Mouse (Mus musculus): ENCODE data around the gene Pabpn1. TPM values are rescaled to one million over a fixed set of nuclear protein-coding genes. Genes with fewer than 3 reads are reported as not detected.
A peak's percentile ranks its signal among the peaks of the same experiment; 100 is the strongest.

Pabpn1 gene
- total and polyA plus RNA-seq, 2 experiments from 2014 or later: 95.1 to 162 TPM

- ATAC-seq (ENCODE audit: low FRiP score) (peak; percentile 90), DNase-seq (ENCODE audit: low spot score) (peak; percentile 93)
- WGBS: under 1% methylated on average over 25 of the region's 27 CpGs
- peaks cover 8% of the 10 kb centered on the region; the same call in 1 of the 2 replicates for H3K4me1 ChIP-seq (ENCODE audit: insufficient read depth, low read length)
- no peaks in the 10 kb centered on the region for H3K9me3 ChIP-seq (ENCODE audit: low read length)
- 0 out of 2 replicates have a peak, but pooled peaks cover 4% of the 10 kb centered on the region for H3K36me3 ChIP-seq (ENCODE audit: insufficient read depth, low read length)
- H3K4me3 ChIP-seq (ENCODE audit: low read depth, low read length): peak within 1 kb of the TSS; percentile 73
- H3K27ac ChIP-seq (ENCODE audit: low read depth, low read length): peak within 1 kb of the TSS; percentile 91
- no peaks in the 10 kb centered on the region for H3K27me3 ChIP-seq (ENCODE audit: insufficient read depth, low read length)
- no peak for TF ChIP-seq CTCF (IDR thresholded peaks at IDR 0.05)
- H3K9ac ChIP-seq (replicated peaks; ENCODE audit: low read length, poor library complexity, severe bottlenecking): peak within 1 kb of the TSS; percentile 98
- H3K4me2 ChIP-seq (ENCODE audit: low read depth, low read length, poor library complexity, severe bottlenecking): peak within 1 kb of the TSS; percentile 78
Measured at GRCm38 (mm10) chr14:54883154-54884021, 8.9 kb upstream of the Pabpn1 start, which contains the start of the genes Bcl2l2 and Gm20521. Gene Bcl2l2, plus strand, starts transcription at chr14:54883377. Gene Gm20521, plus strand, starts transcription at chr14:54883441.

GRCm38 (mm10) chr14:54884022-54884712 lies 8.1 kb upstream of the Pabpn1 start:
- H3K27me3 ChIP-seq (ENCODE audit: insufficient read depth, low read length): no peaks in the 10 kb centered on the region
- peak overlapping the region; percentile 98 for H3K9ac ChIP-seq (replicated peaks; ENCODE audit: low read length, poor library complexity, severe bottlenecking)
- no peak for TF ChIP-seq CTCF (IDR thresholded peaks at IDR 0.05)
- DNase-seq (ENCODE audit: low spot score): no peak
- 0 out of 2 replicates have a peak, but pooled peaks cover 4% of the 10 kb centered on the region for H3K36me3 ChIP-seq (ENCODE audit: insufficient read depth, low read length)
- H3K9me3 ChIP-seq (ENCODE audit: low read length): no peaks in the 10 kb centered on the region
- whole genome bisulfite sequencing: 37% methylated on average over 21 of the region's 21 CpGs
- H3K4me3 ChIP-seq (ENCODE audit: low read depth, low read length): peak overlapping the region; percentile 73
- peak overlapping the region; percentile 91 for H3K27ac ChIP-seq (ENCODE audit: low read depth, low read length)
- peak overlapping the region; percentile 78 for H3K4me2 ChIP-seq (ENCODE audit: low read depth, low read length, poor library complexity, severe bottlenecking)
- peaks cover 8% of the 10 kb centered on the region; the same call in 1 of the 2 replicates for H3K4me1 ChIP-seq (ENCODE audit: insufficient read depth, low read length)
- 0 out of 2 replicates have a peak, but pooled peaks have one; percentile 2 for ATAC-seq (ENCODE audit: low FRiP score)

GRCm38 (mm10) chr14:54885309-54885708 lies 7.0 kb upstream of the Pabpn1 start:
- WGBS: 95% methylated on average over 11 of the region's 11 CpGs
- H3K4me2 ChIP-seq (ENCODE audit: low read depth, low read length, poor library complexity, severe bottlenecking): no peak overlapping the region

GRCm38 (mm10) chr14:54893651-54894181 lies 1.4 kb downstream of the Pabpn1 start:
- under 1% methylated on average over 36 of the region's 38 CpGs for WGBS
- Histone ChIP-seq H3K27me3 (ENCODE audit: insufficient read depth, low read length) (no peaks in the 10 kb centered on the region), H3K36me3 (ENCODE audit: insufficient read depth, low read length) (peaks cover 15% of the 10 kb centered on the region), H3K4me2 (ENCODE audit: low read depth, low read length, poor library complexity, severe bottlenecking) (peak overlapping the region; percentile 52), H3K4me1 (ENCODE audit: insufficient read depth, low read length) (no peaks in the 10 kb centered on the region), H3K27ac (ENCODE audit: low read depth, low read length) (peak overlapping the region; percentile 97), H3K9me3 (ENCODE audit: low read length) (no peaks in the 10 kb centered on the region), H3K9ac (replicated peaks; ENCODE audit: low read length, poor library complexity, severe bottlenecking) (peak overlapping the region; percentile 98), H3K4me3 (ENCODE audit: low read depth, low read length) (peak overlapping the region; percentile 73)
- ATAC-seq (ENCODE audit: low FRiP score) (peak; percentile 99), DNase-seq (ENCODE audit: low spot score) (peak; percentile 100)
- TF ChIP-seq CTCF (IDR thresholded peaks at IDR 0.05): 0 out of 2 replicates have a peak, but pooled peaks have one; percentile 2

More at GRCm38 (mm10) chr14:54885309-54885708, 7.0 kb upstream of the Pabpn1 start:
- Histone ChIP-seq H3K9ac (replicated peaks; ENCODE audit: low read length, poor library complexity, severe bottlenecking) (no peak overlapping the region), H3K27ac (ENCODE audit: low read depth, low read length) (no peak overlapping the region), H3K27me3 (ENCODE audit: insufficient read depth, low read length) (no peaks in the 10 kb centered on the region), H3K4me1 (ENCODE audit: insufficient read depth, low read length) (peaks cover 8% of the 10 kb centered on the region; the same call in 1 of the 2 replicates), H3K4me3 (ENCODE audit: low read depth, low read length) (no peak overlapping the region), H3K9me3 (ENCODE audit: low read length) (no peaks in the 10 kb centered on the region), H3K36me3 (ENCODE audit: insufficient read depth, low read length) (0 out of 2 replicates have a peak, but pooled peaks cover 4% of the 10 kb centered on the region)
- ATAC-seq (ENCODE audit: low FRiP score) (no peak), DNase-seq (ENCODE audit: low spot score) (no peak)
- TF ChIP-seq CTCF (IDR thresholded peaks at IDR 0.05): no peak

- H3K36me3 ChIP-seq (ENCODE audit: insufficient read depth, low read length): peaks cover 15% of the 10 kb centered on the region
- DNase-seq (ENCODE audit: low spot score) (peak; percentile 48), ATAC-seq (ENCODE audit: low FRiP score) (peak; percentile 52)
- H3K9ac ChIP-seq (replicated peaks; ENCODE audit: low read length, poor library complexity, severe bottlenecking): peak overlapping the region; percentile 98
- peak overlapping the region; percentile 73 for H3K4me3 ChIP-seq (ENCODE audit: low read depth, low read length)
- no peak for TF ChIP-seq CTCF (IDR thresholded peaks at IDR 0.05)
- no peaks in the 10 kb centered on the region for H3K9me3 ChIP-seq (ENCODE audit: low read length)
- peak overlapping the region; percentile 97 for H3K27ac ChIP-seq (ENCODE audit: low read depth, low read length)
- H3K4me1 ChIP-seq (ENCODE audit: insufficient read depth, low read length): no peaks in the 10 kb centered on the region
- H3K4me2 ChIP-seq (ENCODE audit: low read depth, low read length, poor library complexity, severe bottlenecking): peak overlapping the region; percentile 52
- no peaks in the 10 kb centered on the region for H3K27me3 ChIP-seq (ENCODE audit: insufficient read depth, low read length)
- under 1% methylated on average over 52 of the region's 54 CpGs for WGBS
Measured at GRCm38 (mm10) chr14:54894296-54895151, 2.2 kb downstream of the Pabpn1 start.

Data from midbrain, postnatal 0 days (tissue).